Mouse (Mus musculus) liver, embryonic 14.5 days (tissue): ENCODE data around the gene Tstd1.

ENCODE experiments used
- CTCF ChIP-seq: IDR thresholded peaks from 2 replicates; pipeline ENCODE4 v1.5.1; 2016; ENCODE audit warnings: antibody characterized with exemption, low read depth, control low read depth
- EP300 ChIP-seq: IDR thresholded peaks from 2 replicates; pipeline ENCODE4 v1.6.1; 2016; ENCODE audit warnings: antibody characterized with exemption, low read depth

DNA sequence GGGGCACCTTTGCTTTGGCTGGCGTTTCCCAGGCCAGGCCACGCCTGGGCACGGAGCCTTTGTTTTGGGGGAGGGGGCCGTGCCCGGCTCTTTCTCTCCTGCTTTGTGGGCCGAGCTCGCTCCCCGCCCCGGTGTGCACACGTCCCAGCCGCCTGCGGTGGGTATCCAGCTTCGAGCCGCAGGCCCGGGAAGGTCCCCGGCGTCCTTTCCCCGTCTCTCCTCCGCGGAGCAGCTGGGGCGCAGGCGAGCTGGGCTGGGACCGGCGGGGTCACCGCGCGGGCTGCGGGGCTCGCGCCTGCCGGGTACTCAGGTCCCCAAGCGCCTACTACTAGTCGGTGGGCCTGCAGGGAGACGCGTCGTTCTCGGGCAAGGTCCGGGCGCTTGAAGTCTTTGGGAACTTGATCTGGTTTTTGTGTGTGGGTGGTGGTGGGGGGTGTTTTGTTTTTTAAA, 7.2 kb upstream of the Tstd1 start:
- TF ChIP-seq CTCF: no peak
- TF ChIP-seq EP300: no peak
